Mouse (Mus musculus) forebrain, embryonic 11.5 days (tissue): ENCODE data around the gene Itga2b. TPM values are rescaled to one million over a fixed set of nuclear protein-coding genes. Genes with fewer than 3 reads are reported as not detected.

Experiments
- ATAC-seq: fragments of 200-750 bp; cut with Nextera tagmentation; replicated peaks from 2 replicates; pipeline ENCODE4 v1.8.0; 2017; ENCODE audit warnings: moderate TSS enrichment; ENCODE audit not compliant: low FRiP score
- DNase-seq: peaks from one replicate; pipeline ENCODE4 v3.0.0-alpha.2; 2017; ENCODE audit warnings: low spot score
- H3K27ac ChIP-seq: fragments of 300-500 bp; sonication (generic); 2 replicates; pipeline ENCODE4 v1.5.1; 2014; ENCODE audit warnings: low read depth, low read length
- H3K27me3 ChIP-seq: fragments of 300-500 bp; sonication (generic); 2 replicates; pipeline ENCODE4 v1.6.1; 2014; ENCODE audit warnings: mild to moderate bottlenecking, low read length, mixed read lengths; ENCODE audit not compliant: control insufficient read depth, insufficient read depth
- H3K36me3 ChIP-seq: fragments of 300-500 bp; sonication (generic); 2 replicates; pipeline ENCODE4 v1.6.1; 2014; ENCODE audit warnings: mild to moderate bottlenecking, low read length, moderate library complexity, mixed read lengths; ENCODE audit not compliant: control insufficient read depth, insufficient read depth
- H3K4me1 ChIP-seq: fragments of 300-500 bp; sonication (generic); replicated peaks from 2 replicates; pipeline ENCODE4 v1.6.1; 2014; ENCODE audit warnings: low read length, mixed read lengths; ENCODE audit not compliant: control insufficient read depth, insufficient read depth
- H3K4me2 ChIP-seq: fragments of 300-500 bp; sonication (generic); 2 replicates; pipeline ENCODE4 v1.6.1; 2014; ENCODE audit warnings: low read depth, mild to moderate bottlenecking, low read length, moderate library complexity, mixed read lengths; ENCODE audit not compliant: severe bottlenecking
- H3K4me3 ChIP-seq: fragments of 300-500 bp; sonication (generic); 2 replicates; pipeline ENCODE4 v1.5.1; 2014; ENCODE audit warnings: low read depth, low read length
- H3K9ac ChIP-seq: fragments of 300-500 bp; sonication (generic); 2 replicates; pipeline ENCODE4 v1.6.1; 2014; ENCODE audit warnings: low read length
- H3K9me3 ChIP-seq: fragments of 300-500 bp; sonication (generic); 2 replicates; pipeline ENCODE4 v1.6.1; 2016; ENCODE audit warnings: low read length, mixed read lengths; ENCODE audit not compliant: control insufficient read depth
- WGBS: fragments of 180-500 bp; shearing (Covaris S2); extraction: QIAGEN DNeasy Blood & Tissue Kit; methylation state at CpG from one replicate; pipeline ENCODE4 v1.1.7; 2014; 5-methylcytosine and 5-hydroxymethylcytosine counted together
- microRNA-seq: library from miRNA; unstranded; fragments of <30 nt; microRNA quantifications from one replicate; pipeline ENCODE4, GENCODE M21; 2016; ENCODE audit not compliant: insufficient number of aligned reads
- polyA plus RNA-seq: library from polyadenylated mRNA; unstranded; fragments of >200 nt; fragmentation: Nextera tagmentation; extraction: Ambion mirVana; gene quantifications from 2 replicates; pipeline ENCODE4 v1.2.1, GENCODE M21; 2014

Gene Itga2b
- polyA plus RNA-seq, 1 experiment from 2014 or later = 5.0 TPM

DNA sequence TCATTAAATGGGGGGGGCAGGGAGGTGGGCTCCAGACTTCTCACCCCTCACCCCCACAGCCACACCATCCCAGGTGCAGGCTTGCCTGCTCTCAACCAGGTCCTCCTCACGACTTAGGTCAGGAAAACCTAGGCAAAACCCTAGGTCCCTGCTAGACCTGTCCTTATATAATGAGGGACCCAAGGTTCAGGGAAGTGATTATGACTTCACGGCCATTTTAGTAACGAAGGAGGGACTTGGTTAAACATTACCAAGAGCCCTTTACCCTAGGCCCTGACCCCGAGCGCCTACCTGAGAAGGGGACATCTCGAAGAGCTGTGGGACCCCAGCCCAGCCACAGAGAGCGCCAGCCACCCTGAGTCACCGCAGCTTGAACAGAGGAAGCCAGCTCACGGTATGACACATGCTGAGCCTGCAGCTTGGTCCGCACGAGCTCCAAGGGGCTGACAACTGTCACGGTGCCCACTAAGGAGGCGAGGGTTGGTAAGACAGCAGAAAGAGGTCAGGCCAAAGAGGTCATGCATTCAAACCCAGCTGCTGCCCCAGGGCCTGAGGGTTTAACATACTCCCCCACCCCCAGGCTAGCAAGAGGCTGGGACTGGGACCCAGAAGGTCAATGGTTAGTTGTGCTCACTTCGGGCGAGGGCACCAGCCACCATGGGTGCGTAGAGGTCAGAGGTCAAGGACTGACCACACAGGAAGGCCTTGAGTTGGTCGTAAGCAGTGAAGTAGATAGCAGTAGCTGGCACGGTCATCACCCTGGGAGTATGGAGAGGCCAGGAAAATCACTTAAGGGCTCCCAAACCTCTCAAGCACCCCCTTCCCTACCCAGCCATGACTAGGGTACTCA lies 65.5 kb downstream of the Itga2b start:
- peaks cover 9% of the 10 kb centered on the region for H3K36me3 ChIP-seq
- no peak overlapping the region for H3K27ac ChIP-seq
- no peak overlapping the region for H3K4me3 ChIP-seq
- no peak for DNase-seq
- H3K27me3 ChIP-seq = peaks cover 11% of the 10 kb centered on the region
- H3K4me1 ChIP-seq = peaks cover 16% of the 10 kb centered on the region
- no peak overlapping the region for H3K4me2 ChIP-seq
- no peaks in the 10 kb centered on the region for H3K9me3 ChIP-seq
- no peak for ATAC-seq
- 79% methylated on average over 18 of the region's 18 CpGs for WGBS
- H3K9ac ChIP-seq = no peak overlapping the region

DNA sequence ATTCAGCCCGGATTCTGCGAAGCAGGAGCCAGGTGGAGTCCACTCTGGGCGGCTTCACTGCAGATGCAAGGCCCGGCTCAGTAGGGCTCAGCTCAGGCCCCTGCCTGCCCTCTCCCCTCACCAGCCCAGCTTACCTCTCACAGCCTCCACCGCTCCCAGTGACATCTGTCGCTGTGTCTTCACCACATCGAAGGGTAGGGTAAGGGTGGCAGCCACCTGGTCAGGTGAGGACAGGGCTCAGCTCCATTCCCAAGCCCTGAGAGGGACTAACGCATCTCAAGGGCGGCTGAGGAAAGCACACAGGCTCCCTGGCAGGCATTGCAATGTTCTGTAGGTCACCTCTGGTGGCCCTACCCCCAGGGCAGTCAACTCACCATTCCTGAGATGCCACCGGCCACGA lies 66.3 kb downstream of the Itga2b start:
- Histone ChIP-seq H3K36me3 (peaks cover 9% of the 10 kb centered on the region), H3K27me3 (peaks cover 15% of the 10 kb centered on the region), H3K4me1 (peaks cover 16% of the 10 kb centered on the region), H3K4me3 (no peak overlapping the region), H3K9me3 (no peaks in the 10 kb centered on the region), H3K27ac (no peak overlapping the region), H3K4me2 (no peak overlapping the region), H3K9ac (no peak overlapping the region)
- ATAC-seq (no peak), DNase-seq (no peak)
- 97% methylated on average over 11 of the region's 11 CpGs for WGBS

Small RNA genes within 50 kb of the gene (microRNA-seq; reads per million reads assigned to microRNA genes)
- not detected for gene Mir6930

Other genes starting within 250 kb of the Itga2b start
- 35.0 and 36.8 TPM in 2 replicates for gene Hdac5, start 240.0 kb downstream of the Itga2b start, polyA plus RNA-seq
- 23.5 and 26.6 TPM in 2 replicates for gene BC030867, start 221.2 kb downstream of the Itga2b start, polyA plus RNA-seq
- gene Asb16, start 201.4 kb downstream of the Itga2b start, polyA plus RNA-seq = not detected in 2 replicates
- gene Tmub2, start 185.2 kb downstream of the Itga2b start, polyA plus RNA-seq = 50.0 and 58.5 TPM in 2 replicates
- 20.8 and 21.7 TPM in 2 replicates for gene Atxn7l3, start 173.5 kb downstream of the Itga2b start, polyA plus RNA-seq
- gene Ubtf, start 150.4 kb downstream of the Itga2b start, polyA plus RNA-seq = 109 and 111 TPM in 2 replicates
- gene Slc4a1, start 103.9 kb downstream of the Itga2b start, polyA plus RNA-seq = 33.8 and 36.8 TPM in 2 replicates
- 33.1 and 35.4 TPM in 2 replicates for gene Rundc3a, start 76.7 kb downstream of the Itga2b start, polyA plus RNA-seq
- 196 and 214 TPM in 2 replicates for gene Slc25a39, start 62.2 kb downstream of the Itga2b start, polyA plus RNA-seq
- 65.7 and 72.8 TPM in 2 replicates for gene Grn, start 39.8 kb downstream of the Itga2b start, polyA plus RNA-seq
- 11.0 and 11.2 TPM in 2 replicates for gene Fam171a2, start 22.4 kb downstream of the Itga2b start, polyA plus RNA-seq
- gene Gpatch8, start 86.3 kb upstream of the Itga2b start, polyA plus RNA-seq = 52.4 and 54.5 TPM in 2 replicates
- 12.7 and 13.8 TPM in 2 replicates for gene Gm11627, start 109.3 kb upstream of the Itga2b start, polyA plus RNA-seq
- 45.2 and 46.3 TPM in 2 replicates for gene Fzd2, start 134.3 kb upstream of the Itga2b start, polyA plus RNA-seq
- gene Meioc, start 193.6 kb upstream of the Itga2b start, polyA plus RNA-seq = 0.15 and 0.24 TPM in 2 replicates
- gene Ccdc43, start 227.7 kb upstream of the Itga2b start, polyA plus RNA-seq = 52.0 and 62.1 TPM in 2 replicates